ENCODE assay signal across 9 mouse cellular contexts in genomic region chr11:118239281-118240198, GRCm38 (mm10). TPM values are rescaled to one million over a fixed set of nuclear protein-coding genes. Genes with fewer than 3 reads are reported as not detected.
DNase-seq lines count a peak whose midpoint lies in the region; ATAC-seq and TF ChIP-seq lines count a peak whose summit lies in the region.
"Had no signal": no experiment of that assay in that cellular context is flagged by ENCODE, and none has a peak within 500 bp of the region (broad histone marks: within the 10 kb centered on the region; RNA-seq: fewer than 3 reads in every experiment).

No protein-coding gene starts in this region.

- H3K27ac ChIP-seq in forebrain, embryonic 10.5 days = peak overlapping the region; percentile 77
- no peak overlapping the region for H3K27ac ChIP-seq in forebrain, embryonic 16.5 days (ENCODE audit: low read length)
- H3K27ac ChIP-seq in liver, postnatal 0 days (ENCODE audit: low read depth) = no peak overlapping the region
- peak overlapping the region; percentile 14; the same call in 1 of the 2 replicates for H3K27ac ChIP-seq in forebrain, embryonic 13.5 days
- no peak overlapping the region for H3K27ac ChIP-seq in midbrain, embryonic 13.5 days

- H3K9ac ChIP-seq in forebrain, embryonic 16.5 days (replicated peaks; ENCODE audit: low read depth, low read length) = no peak overlapping the region; the same call in 1 of the 2 replicates
- H3K9ac ChIP-seq in liver, postnatal 0 days (replicated peaks) = 0 out of 2 replicates have a peak overlapping the region, but pooled peaks have one; percentile 11
- no peak overlapping the region for H3K9ac ChIP-seq in forebrain, embryonic 13.5 days
- H3K9ac ChIP-seq in midbrain, embryonic 13.5 days (replicated peaks) = 0 out of 2 replicates have a peak overlapping the region, but pooled peaks have one; percentile 8

- DNase-seq in forebrain, embryonic 10.5 days (ENCODE audit: extremely low spot score, low spot score) = peak; percentile 63
- no peak for DNase-seq in liver, postnatal 0 days
- DNase-seq in liver = no peak
- DNase-seq in c-Kit-positive CD71-positive TER-119-positive erythroid progenitor cells, embryonic 14.5 days (ENCODE audit: low spot score) = no peak
- DNase-seq in left cerebral cortex, postnatal 25 days (ENCODE audit: low spot score in 2 of 2) = no peak
- DNase-seq: cerebellum, postnatal 14 days had no signal

- H3K9me3 ChIP-seq in forebrain, embryonic 10.5 days = no peaks in the 10 kb centered on the region
- H3K9me3 ChIP-seq in forebrain, embryonic 16.5 days (ENCODE audit: control insufficient read depth, low read length) = no peaks in the 10 kb centered on the region
- H3K9me3 ChIP-seq in liver, postnatal 0 days (ENCODE audit: low read length) = no peaks in the 10 kb centered on the region
- H3K9me3 ChIP-seq in forebrain, embryonic 13.5 days (replicated peaks) = no peaks in the 10 kb centered on the region
- no peaks in the 10 kb centered on the region for H3K9me3 ChIP-seq in midbrain, embryonic 13.5 days

- no peak for TF ChIP-seq CTCF in liver, postnatal 0 days (IDR thresholded peaks at IDR 0.05; ENCODE audit: low read depth)

- no peaks in the 10 kb centered on the region for H3K27me3 ChIP-seq in forebrain, embryonic 10.5 days (ENCODE audit: poor library complexity, severe bottlenecking)
- H3K27me3 ChIP-seq in forebrain, embryonic 16.5 days (replicated peaks; ENCODE audit: control insufficient read depth, insufficient read depth, low read length) = no peaks in the 10 kb centered on the region
- no peaks in the 10 kb centered on the region for H3K27me3 ChIP-seq in liver, postnatal 0 days (ENCODE audit: insufficient read depth, low read length)
- no peaks in the 10 kb centered on the region for H3K27me3 ChIP-seq in forebrain, embryonic 13.5 days
- H3K27me3 ChIP-seq in midbrain, embryonic 13.5 days = no peaks in the 10 kb centered on the region

- WGBS in forebrain, embryonic 10.5 days = 50% methylated on average over 14 of the region's 14 CpGs
- WGBS in forebrain, embryonic 16.5 days = 52% methylated on average over 14 of the region's 14 CpGs
- 68% methylated on average over 14 of the region's 14 CpGs for WGBS in liver, postnatal 0 days (ENCODE audit: insufficient replicate concordance)
- WGBS in forebrain, embryonic 13.5 days = 52% methylated on average over 14 of the region's 14 CpGs
- WGBS in midbrain, embryonic 13.5 days = 56% methylated on average over 14 of the region's 14 CpGs

- intact Hi-C loops in left cerebral cortex, postnatal 25 days (cut with DNase I) = no loop called here

- H3K4me3 ChIP-seq in forebrain, embryonic 10.5 days = peak overlapping the region; percentile 5
- no peak overlapping the region for H3K4me3 ChIP-seq in forebrain, embryonic 16.5 days (replicated peaks; ENCODE audit: low read length)
- H3K4me3 ChIP-seq in liver, postnatal 0 days (ENCODE audit: low read depth, low read length) = no peak overlapping the region
- no peak overlapping the region for H3K4me3 ChIP-seq in forebrain, embryonic 13.5 days
- no peak overlapping the region for H3K4me3 ChIP-seq in midbrain, embryonic 13.5 days (replicated peaks)

- H3K4me1 ChIP-seq in forebrain, embryonic 10.5 days = peaks cover 63% of the 10 kb centered on the region
- H3K4me1 ChIP-seq in forebrain, embryonic 16.5 days (replicated peaks; ENCODE audit: control insufficient read depth, insufficient read depth, low read length) = 0 out of 2 replicates have a peak, but pooled peaks cover 9% of the 10 kb centered on the region
- peaks cover 60% of the 10 kb centered on the region for H3K4me1 ChIP-seq in liver, postnatal 0 days (ENCODE audit: insufficient read depth)
- H3K4me1 ChIP-seq in forebrain, embryonic 13.5 days = peaks cover 19% of the 10 kb centered on the region
- peaks cover 24% of the 10 kb centered on the region for H3K4me1 ChIP-seq in midbrain, embryonic 13.5 days (replicated peaks)

- no peak for TF ChIP-seq EP300 in liver, postnatal 0 days (IDR thresholded peaks at IDR 0.05; ENCODE audit: low read depth)

- ATAC-seq in forebrain, embryonic 16.5 days = no peak
- no peak for ATAC-seq in liver, postnatal 0 days
- ATAC-seq in forebrain, embryonic 13.5 days = no peak
- peak; percentile 40; the same call in 1 of the 2 replicates for ATAC-seq in midbrain, embryonic 13.5 days

- H3K36me3 ChIP-seq in forebrain, embryonic 10.5 days (replicated peaks) = no peaks in the 10 kb centered on the region
- H3K36me3 ChIP-seq in forebrain, embryonic 16.5 days (ENCODE audit: control insufficient read depth, insufficient read depth) = no peaks in the 10 kb centered on the region
- no peaks in the 10 kb centered on the region for H3K36me3 ChIP-seq in liver, postnatal 0 days (replicated peaks; ENCODE audit: insufficient read depth, low read length)
- no peaks in the 10 kb centered on the region for H3K36me3 ChIP-seq in forebrain, embryonic 13.5 days (ENCODE audit: poor library complexity, severe bottlenecking)
- no peaks in the 10 kb centered on the region for H3K36me3 ChIP-seq in midbrain, embryonic 13.5 days

- no peak overlapping the region for H3K4me2 ChIP-seq in forebrain, embryonic 16.5 days (ENCODE audit: low read length)
- no peak overlapping the region for H3K4me2 ChIP-seq in liver, postnatal 0 days (ENCODE audit: low read depth, low read length)
- H3K4me2 ChIP-seq in forebrain, embryonic 13.5 days = no peak overlapping the region
- H3K4me2 ChIP-seq in midbrain, embryonic 13.5 days (replicated peaks) = no peak overlapping the region

RNA-seq across cellular contexts. Expression of gene Cyth1, which starts 8.9 kb away (rescaled TPM):
- 10.1 and 11.5 TPM in 2 replicates for polyA plus RNA-seq in forebrain, embryonic 10.5 days (2016; fragmentation: Nextera tagmentation; extraction: Ambion mirVana)
- polyA plus RNA-seq in forebrain, embryonic 16.5 days (2015; fragmentation: Nextera tagmentation; extraction: Ambion mirVana) = 32.1 and 35.2 TPM in 2 replicates
- polyA plus RNA-seq in liver, postnatal 0 days (2015; fragmentation: Nextera tagmentation; extraction: Ambion mirVana) = 7.0 and 7.9 TPM in 2 replicates
- polyA plus RNA-seq in forebrain, embryonic 13.5 days (2015; fragmentation: Nextera tagmentation; extraction: Ambion mirVana) = 22.7 and 24.5 TPM in 2 replicates
- polyA plus RNA-seq in midbrain, embryonic 13.5 days (2015; fragmentation: Nextera tagmentation; extraction: Ambion mirVana) = 22.3 and 30.7 TPM in 2 replicates
- total RNA-seq in left cerebral cortex, postnatal 25 days (2021) = 10 to 100 TPM; 64.9 to 70.1 TPM

RNA-seq across cellular contexts. Expression of gene Usp36, which starts 50.5 kb away (rescaled TPM):
- polyA plus RNA-seq in forebrain, embryonic 10.5 days (2016; fragmentation: Nextera tagmentation; extraction: Ambion mirVana) = 22.9 and 24.6 TPM in 2 replicates
- polyA plus RNA-seq in forebrain, embryonic 16.5 days (2015; fragmentation: Nextera tagmentation; extraction: Ambion mirVana) = 15.8 and 20.2 TPM in 2 replicates
- 3.2 and 3.8 TPM in 2 replicates for polyA plus RNA-seq in liver, postnatal 0 days (2015; fragmentation: Nextera tagmentation; extraction: Ambion mirVana)
- 14.1 and 16.9 TPM in 2 replicates for polyA plus RNA-seq in forebrain, embryonic 13.5 days (2015; fragmentation: Nextera tagmentation; extraction: Ambion mirVana)
- polyA plus RNA-seq in midbrain, embryonic 13.5 days (2015; fragmentation: Nextera tagmentation; extraction: Ambion mirVana) = 16.3 and 16.8 TPM in 2 replicates
- 10 to 100 TPM; 23.5 to 29.6 TPM for total RNA-seq in left cerebral cortex, postnatal 25 days (2021)

Comparison
In these comparisons a context has a peak if more than half of its experiments do, and no peak if none do; other contexts are left out.
1. H3K27ac ChIP-seq: peak in forebrain, embryonic 10.5 days (single experiment) and forebrain, embryonic 13.5 days (single experiment); none in forebrain, embryonic 16.5 days (single experiment), liver, postnatal 0 days (single experiment) and midbrain, embryonic 13.5 days (single experiment).
2. H3K9ac ChIP-seq: peak in liver, postnatal 0 days (single experiment) and midbrain, embryonic 13.5 days (single experiment); none in forebrain, embryonic 16.5 days (single experiment) and forebrain, embryonic 13.5 days (single experiment).